Mouse (Mus musculus): ENCODE measurements around the gene Dnah8. TPM values are rescaled to one million over a fixed set of nuclear protein-coding genes. Genes with fewer than 3 reads are reported as not detected.

Gene Dnah8
- total RNA-seq, 1 experiment from 2014 or later, result 0.64 TPM

DNA sequence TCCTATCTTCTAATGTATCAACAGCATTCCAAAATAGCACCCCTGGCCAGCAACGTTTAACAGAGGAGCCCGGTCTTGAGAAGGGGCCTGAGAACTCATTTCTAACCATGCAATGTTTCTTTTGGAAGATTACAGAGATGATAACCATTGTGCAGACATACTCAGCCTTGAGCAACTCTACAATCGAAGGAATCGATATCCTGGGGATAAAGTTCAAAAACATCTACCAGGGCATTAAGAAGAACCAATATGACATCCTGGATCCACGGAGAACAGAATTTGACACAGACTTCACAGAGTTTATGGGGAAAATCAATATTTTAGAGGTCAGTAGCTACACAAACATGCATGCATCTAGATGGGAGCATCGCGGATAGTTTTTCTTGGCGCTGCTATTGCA lies 39.0 kb downstream of the Dnah8 start:
- DNase-seq, result no peak

DNA sequence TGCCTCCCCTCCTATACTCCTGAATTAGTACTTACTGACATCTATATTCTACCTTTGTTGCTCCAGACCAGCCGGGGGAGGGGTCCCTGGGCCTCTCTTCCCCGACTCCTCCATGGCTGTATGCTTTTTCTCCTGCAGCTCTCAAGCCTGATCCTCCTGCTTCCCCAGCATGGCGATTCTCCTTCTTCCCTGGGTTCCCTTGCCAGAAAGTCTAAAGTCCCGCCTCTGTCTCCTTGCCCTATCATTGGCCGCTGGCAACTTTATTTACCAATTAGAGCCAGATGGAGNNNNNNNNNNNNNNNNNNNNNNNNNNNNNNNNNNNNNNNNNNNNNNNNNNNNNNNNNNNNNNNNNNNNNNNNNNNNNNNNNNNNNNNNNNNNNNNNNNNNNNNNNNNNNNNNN lies 40.7 kb downstream of the Dnah8 start:
- DNase-seq, result no peak

DNA sequence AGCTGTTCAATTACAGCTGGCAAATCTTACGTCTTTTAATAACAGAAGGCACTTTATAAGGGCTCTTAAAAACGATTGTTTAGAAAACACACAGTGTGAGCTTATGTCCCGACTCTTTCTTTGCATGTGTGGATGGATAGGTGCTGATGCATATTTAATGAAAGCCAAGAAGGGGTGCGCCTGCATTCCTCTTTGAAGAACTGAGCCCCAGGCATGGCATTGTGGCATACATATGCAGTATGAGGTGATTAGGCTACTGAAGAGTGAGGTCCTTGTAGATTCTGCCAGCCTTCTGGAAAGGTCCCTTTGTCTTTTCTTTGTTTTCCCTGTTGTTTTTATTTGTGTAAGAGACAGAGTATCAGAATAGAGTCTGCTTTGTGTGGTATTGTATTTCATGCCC lies 48.4 kb downstream of the Dnah8 start:
- DNase-seq, result no peak

DNA sequence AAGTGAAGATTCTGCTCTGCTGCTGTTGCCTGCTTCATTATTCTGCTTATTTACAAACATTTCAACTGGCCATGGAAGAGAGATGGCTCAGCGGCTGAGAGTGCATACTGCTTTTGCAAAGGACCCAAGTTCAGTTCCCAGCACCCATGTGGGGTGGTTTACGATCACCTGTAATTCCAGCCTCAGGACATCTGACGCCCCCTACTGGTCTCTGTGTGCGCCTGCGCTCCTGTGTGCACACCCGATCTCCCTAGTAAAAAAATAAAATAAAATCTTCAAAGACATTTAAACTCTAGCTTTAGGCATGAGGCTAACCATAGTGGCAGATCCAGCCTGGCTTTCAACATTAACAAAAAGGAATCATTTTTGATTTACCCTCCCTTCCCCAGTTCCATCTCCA lies 48.9 kb downstream of the Dnah8 start:
- no peak for DNase-seq

DNA sequence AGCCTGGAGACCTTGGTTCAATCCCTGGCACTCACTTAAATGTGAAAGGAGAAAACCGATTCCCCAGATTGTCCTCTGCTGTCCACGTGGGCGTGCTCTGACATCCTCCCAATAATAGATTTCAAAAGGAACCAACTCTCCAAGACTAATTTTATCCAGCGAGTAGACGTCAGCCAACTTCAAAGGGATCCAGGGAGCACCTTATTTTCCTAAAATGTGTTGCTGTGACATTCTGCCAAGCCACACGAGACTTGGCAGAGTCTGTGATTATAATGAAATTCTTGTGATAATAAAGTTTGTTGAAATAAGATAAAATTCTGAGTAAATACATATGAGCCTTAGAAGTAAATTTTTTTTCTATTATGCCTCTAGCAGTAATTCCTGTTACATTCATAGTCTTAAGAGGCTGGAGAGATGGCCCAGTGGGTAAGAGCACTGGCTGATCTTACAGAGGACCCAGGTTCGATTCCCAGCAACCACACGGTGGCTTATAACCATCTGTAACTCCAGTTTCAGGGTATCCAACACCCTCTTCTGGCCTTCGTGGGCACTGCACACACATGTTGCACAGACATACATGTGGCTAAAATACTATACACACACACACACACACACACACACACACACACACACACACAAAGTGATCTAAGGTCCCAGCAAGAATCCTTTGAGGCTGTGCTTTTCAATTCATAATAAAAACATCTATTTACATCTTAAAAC lies 51.0 kb downstream of the Dnah8 start:
- no peak for DNase-seq

DNA sequence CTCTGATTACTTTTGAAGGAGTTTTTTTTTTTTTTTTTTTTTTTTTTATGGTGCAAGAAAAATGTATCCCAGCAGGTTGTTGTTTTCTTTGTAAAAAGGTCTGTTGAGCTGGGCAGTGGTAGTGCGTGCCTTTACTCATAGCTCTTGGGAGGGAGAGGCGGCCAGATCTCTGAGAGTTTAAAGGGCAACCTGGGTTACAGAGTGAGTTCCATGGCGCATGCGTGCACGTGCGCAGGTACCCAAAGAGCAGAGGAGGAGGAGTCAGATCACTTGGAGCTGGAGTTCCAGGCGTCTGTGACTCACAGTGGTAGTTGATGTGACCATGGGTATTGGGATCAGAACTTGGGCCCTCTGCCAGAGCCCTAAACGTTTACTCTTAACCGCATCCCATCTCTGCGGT lies 54.4 kb downstream of the Dnah8 start:
- no peak for DNase-seq

DNA sequence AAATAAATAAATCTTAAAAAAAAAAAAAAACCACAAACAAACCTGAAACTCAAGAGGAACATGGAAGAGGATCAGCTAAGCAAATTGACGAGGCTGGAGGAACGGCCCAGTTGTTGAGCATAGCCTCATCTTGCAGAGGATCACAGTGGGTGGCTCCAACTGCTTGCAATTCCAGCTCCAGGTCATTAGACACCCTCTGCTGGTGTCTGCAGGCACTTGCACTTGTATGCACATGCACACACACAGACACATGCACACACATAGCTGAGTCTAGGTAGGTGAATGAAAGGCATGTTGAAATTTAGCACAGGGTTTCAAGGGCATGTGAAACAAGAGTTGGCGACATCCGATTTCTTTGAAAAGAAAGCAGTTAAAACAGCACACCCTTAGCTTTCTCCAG lies 55.5 kb downstream of the Dnah8 start:
- DNase-seq, result no peak

DNA sequence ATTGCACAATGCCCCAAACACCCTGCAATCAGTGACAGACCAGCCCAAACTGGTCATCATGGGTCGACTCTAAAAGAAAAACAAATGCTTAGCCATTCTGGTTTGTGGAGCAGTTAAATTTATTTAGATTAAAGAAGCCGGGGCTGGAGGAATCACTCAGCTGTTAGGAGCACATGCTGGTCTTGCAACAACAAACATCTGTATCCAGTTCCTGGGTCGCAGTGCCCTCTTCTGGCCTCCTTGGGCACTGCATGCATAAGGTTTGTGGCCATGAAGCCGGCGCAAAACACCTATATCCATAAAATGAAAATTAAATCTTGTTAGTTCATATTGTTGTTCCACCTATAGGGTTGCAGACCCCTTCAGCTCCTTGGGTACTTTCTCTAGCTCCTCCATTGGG lies 57.5 kb downstream of the Dnah8 start:
- peak; percentile 55 for DNase-seq

DNA sequence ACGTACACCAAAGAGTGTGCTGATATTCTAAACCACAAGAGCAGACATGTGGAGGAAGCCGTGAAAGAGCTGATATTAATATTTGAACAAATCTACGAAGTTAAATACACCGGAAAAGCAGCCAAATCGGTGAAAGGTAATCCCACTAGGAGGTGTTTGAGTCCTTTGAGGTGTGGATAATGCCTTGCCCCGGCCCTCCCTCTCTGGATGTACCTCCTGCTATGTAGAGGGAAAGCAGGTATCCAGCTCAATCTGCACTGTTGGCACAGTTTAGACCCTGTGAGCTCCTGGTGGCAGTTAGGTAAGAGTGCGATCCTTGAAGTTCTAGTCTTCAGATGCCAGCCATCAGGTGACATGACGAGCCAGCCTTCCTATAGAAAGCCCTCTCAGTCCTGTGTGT lies 66.0 kb downstream of the Dnah8 start:
- DNase-seq, result no peak

DNA sequence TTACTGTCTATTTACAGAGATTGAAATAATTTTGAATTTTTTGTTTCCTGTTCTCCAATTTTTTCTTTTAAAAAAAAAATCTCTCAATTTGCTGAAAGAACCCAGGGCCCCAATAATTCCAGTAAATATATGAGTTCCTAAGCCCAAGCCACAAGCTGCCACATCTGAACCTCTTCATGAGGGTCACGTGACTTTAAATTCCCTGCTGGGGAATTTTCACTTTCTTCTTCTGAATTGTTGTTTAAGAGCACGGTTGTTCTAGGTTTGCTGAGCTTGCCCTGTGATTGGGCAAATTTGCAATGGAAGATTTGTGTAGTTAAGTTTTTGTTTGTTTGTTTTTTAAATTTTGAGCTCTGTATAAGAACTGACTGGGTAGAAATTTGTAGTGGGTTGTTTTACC lies 67.3 kb downstream of the Dnah8 start:
- DNase-seq, result no peak

DNA sequence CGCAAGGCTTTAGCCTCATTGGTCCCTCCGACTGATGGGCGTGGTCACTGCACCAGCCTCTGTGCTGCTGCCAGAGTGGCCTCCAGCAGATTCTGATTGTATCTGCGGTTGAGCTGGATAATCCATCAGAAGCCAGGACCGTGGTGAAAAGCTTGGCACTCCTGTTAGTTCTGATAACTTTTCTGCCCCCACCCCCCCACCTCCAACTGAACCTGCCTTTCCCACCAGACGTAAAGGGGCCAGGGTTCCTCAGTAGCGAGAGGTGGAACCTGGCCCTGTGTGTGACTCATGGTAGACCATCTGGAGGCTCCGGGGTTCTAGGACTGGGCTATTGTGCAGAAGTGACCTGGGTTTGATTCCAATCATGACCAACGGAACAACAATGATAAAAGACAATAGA lies 70.1 kb downstream of the Dnah8 start:
- no peak for DNase-seq

DNA sequence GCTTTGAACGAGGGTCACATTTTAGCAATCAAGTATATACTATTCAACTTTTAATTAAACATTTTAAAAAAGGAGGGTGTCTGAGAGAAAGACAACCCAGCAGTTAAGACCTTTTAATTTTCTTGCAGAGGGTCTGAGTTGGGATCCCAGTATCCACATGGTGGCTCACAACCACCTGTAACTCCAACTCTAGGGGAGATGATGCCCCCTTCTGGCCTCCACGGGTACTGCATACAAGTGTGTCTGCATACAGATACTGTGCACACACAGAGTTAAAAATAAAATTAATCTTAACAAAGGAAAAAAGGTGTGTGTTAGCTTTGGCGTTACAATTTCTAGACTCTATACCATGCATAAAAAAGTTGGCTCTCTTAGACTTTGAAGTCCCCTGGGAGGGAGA lies 90.6 kb downstream of the Dnah8 start:
- no peak for DNase-seq

DNA sequence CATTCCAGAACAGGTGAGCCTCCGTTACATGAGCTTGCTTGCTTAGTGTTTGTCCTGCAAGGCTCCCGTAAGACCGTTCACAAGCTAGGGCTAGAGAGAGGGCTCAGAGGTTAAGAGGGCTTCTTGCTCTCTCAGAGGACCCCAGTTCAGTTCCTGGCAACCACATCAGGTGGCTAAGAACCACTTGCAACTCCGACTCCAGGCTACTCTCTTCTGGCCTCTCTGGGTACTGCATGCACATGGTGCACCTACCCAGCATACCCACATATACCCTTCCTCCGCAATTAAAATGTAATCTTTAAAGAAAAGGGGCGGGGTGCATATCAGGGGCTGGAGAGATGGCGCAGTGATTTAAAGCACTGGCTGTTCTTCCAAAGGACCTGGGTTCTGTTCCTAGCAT lies 94.0 kb downstream of the Dnah8 start:
- no peak for DNase-seq

DNA sequence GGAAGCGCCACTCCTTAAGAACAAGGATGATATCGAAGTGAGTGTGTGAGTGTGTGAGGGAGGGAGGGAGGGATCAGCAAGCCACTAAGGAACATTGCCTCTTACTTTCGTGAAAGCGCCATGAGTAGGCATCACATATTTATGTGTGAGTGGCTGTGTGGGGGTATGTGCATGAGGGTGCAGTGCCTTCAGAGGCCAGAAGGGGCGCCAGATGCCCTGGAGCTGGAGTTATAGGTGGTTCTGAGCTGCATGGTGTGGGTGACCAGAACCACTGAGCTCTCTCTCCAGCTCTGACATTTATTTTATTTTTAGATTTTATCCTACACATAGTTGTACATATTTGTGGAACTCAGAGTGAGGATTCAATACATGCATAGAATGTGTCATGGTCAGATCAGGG lies 94.9 kb downstream of the Dnah8 start:
- DNase-seq, result no peak

DNA sequence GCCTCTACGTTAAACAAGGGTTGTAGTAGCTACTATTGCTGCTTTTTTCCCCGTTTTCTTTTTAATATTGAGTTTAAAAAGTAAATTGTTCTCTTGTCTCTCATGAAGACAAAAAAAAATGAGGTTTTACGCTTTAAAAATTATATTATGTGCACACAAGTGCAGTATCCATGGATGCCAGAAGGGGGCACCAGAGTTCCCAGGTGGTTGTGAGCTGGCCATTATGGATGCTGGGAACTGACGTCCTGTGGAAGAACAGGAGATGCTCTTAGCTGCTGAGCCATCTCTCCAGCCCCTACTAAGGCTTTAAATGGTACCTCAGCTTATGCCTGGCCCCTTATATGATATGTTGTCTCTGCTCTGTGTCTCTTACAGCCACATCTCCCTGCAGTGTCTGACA lies 103.6 kb downstream of the Dnah8 start:
- no peak for DNase-seq

DNA sequence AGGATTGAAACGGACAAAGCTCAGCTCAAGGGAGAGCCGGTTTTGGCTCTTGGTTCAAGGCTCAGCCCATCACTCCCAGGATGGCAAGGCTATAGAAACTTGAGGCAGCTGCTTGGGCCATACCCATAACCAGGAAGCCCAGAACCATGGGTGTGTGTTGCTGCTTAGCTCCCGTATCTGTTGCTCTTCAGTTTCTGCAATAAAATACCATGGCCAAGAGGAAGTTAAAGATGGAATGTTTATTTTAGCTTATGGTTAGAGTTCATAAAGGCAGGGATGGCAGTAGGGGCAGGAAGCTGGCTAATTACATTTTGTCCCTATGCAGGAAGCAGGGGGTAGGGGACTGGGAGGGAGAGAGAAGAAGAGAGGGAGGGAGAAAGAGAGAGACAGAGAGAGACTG lies 108.6 kb downstream of the Dnah8 start:
- DNase-seq, result no peak

DNA sequence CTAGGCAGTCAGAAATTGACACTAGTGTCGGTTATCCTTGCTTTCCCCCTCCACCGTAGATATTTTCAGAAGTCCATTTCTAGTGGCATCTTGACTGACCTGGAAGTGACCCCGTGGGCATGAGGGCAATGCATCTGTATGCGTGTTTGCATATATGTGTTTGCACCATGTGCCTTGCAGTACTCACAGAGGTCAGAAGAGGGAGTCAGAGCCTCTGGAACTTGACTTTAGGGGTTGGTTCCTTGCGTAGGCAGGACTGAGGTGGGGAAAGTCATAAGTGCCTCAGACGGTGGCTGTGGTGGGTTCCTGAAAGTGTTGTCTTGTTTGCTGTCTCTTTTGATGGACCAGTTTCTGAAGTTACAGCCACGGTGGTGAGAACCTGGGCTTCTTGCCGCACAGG lies 110.6 kb downstream of the Dnah8 start:
- no peak for DNase-seq

DNA sequence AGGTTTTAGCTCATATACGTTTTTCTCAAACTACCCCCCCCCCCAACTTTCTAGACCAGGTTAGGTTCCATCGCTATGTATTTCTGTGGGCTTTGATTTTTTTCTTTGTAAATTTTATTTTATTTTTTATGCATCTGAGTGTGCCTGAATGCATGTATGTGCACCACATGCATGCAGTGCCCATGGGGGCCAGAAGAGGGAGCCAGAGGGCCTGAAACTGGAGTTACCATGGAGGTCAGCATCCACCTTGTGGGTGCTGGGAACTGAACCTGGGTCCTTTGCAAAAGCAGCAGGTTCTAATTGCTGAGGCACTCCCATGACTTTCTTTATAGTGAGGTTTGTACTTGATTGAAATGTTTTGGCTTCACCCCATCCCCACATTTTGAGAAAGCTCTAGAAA lies 111.3 kb downstream of the Dnah8 start:
- no peak for DNase-seq

DNA sequence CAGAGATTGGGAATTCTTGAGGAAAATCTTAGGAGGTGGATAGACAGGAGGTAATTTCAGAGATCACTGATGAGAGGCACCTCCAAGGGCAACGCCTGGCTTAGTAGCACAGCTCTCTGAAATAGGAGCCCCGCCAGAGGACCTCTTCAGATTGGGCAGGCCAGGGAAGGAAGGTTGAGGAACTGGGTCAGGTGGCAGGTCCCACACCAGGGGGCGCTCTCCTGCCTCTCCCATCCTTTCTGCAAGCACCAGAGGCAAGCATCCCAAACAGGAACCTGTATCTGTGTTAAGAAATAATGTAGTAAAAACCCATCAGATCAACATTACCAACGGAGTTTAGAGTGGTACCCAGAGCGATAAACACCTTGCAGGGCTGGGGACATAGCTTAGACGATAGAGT lies 113.6 kb downstream of the Dnah8 start:
- DNase-seq, result peak; percentile 68

DNA sequence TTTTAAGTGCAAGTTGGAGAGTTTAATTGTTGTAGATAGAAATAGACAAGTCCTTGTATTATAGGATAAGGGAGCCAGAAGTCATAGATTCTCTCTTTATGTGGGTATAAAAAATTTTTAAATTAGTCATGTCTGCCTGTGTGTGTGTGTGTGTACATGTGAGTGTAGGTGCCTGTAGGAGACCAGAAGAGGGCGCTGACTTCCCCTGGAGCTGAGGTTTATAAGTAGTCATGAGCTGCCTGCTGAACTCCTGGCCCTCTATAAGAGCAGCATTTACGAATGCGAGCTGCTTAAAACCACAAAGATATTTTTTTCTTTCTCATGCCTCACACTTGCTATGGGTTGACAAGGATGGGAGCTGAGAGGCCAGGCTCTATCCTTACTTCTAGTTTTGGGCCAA lies 115.6 kb downstream of the Dnah8 start:
- DNase-seq, result no peak

DNA sequence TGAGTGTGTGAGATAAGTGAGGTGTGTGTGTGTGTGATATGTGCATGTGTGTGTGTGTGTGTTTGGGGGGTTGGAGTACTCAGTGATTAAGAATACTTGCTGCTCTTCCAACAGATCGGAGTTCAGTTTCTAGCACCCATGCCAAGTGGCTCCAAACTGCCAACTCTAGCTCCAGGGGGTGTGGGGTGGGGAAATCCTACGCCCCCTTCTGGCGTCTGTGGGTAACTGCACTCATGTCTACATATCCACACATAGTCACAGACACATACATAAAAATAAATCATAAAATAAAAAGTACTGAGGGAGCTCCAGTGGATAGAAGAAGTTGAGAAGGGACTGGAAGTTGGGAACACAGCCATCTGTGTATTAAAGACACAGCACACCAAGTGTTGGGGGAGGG lies 119.8 kb downstream of the Dnah8 start:
- DNase-seq, result no peak

DNA sequence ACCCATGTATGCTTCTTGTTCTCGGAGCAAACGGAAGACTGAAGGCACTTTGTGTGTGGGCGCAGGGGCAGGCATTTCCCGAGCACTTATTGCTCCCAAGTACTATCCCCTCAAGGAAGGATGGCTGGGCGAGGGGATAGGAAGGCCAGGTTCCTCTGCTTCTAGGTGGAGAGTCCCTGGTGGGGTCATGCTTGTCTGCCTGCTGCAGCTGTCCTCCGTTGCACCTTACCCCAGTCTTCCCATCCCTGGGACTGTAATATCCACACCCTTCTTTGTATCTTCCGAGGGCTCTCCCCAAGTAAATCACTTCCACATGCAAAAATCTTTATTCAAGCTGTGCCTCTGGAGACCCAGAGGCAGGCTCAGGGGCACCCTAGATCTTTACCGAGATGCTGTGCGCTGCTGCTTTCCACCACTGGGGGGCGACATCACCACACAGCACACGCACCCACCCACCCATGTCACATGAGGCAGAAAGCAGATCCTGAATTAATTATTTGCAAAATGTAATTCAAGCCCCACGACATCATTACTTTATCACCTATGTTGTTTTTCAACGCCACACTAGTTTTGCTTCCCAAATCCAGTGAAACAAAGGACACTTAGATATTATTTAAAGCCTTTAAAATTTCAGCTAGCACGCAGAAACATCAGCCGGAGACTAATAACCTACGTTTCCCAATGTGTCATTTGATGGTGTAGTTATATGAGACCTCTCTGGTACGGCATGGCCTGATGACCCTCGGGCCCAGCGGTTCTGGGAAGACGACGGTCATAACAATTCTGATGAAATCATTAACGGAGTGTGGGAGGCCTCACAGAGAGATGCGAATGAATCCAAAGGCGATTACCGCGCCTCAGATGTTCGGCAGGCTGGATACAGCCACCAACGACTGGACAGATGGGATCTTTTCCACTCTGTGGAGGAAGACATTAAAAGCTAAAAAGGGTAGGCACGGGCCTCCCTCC lies 122.2 kb downstream of the Dnah8 start:
- DNase-seq, result peak; percentile 67

DNA sequence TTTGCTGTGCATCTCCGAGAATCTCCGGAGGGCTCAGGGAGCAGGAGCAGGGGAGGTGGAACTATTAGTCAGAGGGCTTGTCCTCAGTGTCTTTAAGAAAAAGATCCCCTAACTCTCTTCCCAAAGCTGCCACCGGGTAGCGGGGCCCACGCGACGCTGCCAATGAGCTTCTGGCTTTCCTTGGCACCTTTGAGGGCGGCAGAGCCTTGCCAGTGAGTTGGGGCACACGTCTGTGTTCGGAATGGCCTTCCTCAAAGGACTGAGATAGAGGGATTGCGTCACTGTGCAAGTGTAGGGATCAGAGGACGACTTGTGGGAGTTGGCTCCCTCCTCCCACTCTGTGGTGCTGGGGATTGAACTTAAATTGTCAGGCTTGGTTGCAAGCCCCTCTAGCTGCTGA lies 125.2 kb downstream of the Dnah8 start:
- DNase-seq, result no peak

DNA sequence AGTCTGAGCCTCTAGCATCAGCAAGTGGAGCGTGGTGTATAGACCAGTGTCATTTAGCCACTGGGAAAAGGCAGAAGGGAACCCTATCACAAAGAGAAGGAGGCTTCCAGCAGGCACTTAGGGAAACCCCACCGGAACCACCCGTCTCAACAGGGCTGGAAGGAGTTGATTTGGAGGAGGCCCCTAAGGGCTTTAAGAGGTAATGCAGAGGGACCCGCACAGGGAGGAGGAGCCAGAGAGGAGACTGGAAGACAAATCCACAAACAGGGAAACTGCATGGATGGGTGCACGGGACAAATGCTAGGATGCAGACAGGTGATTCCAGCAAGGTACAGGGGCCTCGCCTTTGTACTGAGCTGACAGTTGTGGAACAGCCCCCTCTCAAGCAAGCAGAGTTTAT lies 126.1 kb downstream of the Dnah8 start:
- DNase-seq, result no peak

Measured in adrenal gland, postnatal 25 days (tissue).